Mouse (Mus musculus) fibroblast of lung, adult 2 months (primary cell): Measurements from ENCODE around the gene Mospd3.
"Not testable (repeated sequence)": the region's sequence is repeated elsewhere in the genome, so short reads cannot be mapped to it uniquely, and the experiment has no call there.

ENCODE experiments used
- DNase-seq: peaks from one replicate; pipeline ENCODE4 v3.0.0-alpha.2; 2011; ENCODE audit warnings: low read depth

The Mospd3 gene

GRCm38 (mm10) chr5:137615347-137615746 lies 14.5 kb upstream of the Mospd3 start:
- no peak for DNase-seq

DNA sequence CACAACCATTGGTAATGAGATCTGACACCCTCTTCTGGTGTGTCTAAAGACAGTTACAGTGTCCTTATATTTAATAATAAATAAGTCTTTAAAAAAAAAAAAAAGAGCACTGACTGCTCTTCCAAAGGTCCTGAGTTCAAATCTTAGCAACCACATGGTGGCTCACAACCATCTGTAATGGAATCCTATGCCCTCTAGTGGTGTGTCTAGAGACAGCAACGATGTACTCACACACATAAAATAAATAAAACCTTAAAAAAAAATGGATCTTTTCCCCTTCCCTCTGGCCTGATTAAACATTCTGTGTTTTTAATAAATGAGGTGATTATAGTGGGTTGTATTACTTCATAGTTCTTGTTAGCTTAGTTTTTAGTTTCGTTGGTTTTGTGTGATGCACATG lies 14.1 kb upstream of the Mospd3 start:
- DNase-seq = not testable (repeated sequence)

GRCm38 (mm10) chr5:137613550-137613949 lies 12.7 kb upstream of the Mospd3 start, which contains the start of gene Pcolce:
TSS of gene Pcolce (minus strand) at chr5:137613784.
- DNase-seq = peak; percentile 58

GRCm38 (mm10) chr5:137613076-137613475 lies 12.2 kb upstream of the Mospd3 start:
- DNase-seq = no peak

GRCm38 (mm10) chr5:137611245-137611602 lies 10.4 kb upstream of the Mospd3 start:
- DNase-seq = peak; percentile 56

GRCm38 (mm10) chr5:137610548-137611244 lies 9.8 kb upstream of the Mospd3 start:
- DNase-seq = peak; percentile 53

DNA sequence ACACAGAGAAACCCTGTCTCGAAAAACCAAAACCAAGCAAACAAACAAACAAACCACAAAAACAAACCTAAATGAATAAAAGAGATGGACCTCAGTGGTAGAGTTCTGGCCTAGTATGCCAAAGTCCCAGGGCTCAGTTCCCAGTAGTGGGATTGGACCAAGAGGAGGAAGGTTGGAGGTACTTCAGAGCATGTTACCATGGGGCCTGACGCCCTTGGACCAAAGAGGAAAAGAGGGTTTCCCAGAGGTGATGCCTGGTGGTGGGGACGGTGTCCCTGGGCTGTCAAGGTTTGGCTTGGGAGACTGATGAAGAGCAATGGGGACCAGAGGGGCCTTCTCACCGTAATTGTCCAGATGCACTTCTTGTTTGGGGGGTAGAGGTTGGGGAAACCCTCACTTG lies 9.2 kb upstream of the Mospd3 start:
- no peak for DNase-seq

- no peak for DNase-seq
Observed at GRCm38 (mm10) chr5:137609292-137609691, 8.4 kb upstream of the Mospd3 start.

GRCm38 (mm10) chr5:137608654-137609190 lies 7.9 kb upstream of the Mospd3 start:
- DNase-seq = no peak

GRCm38 (mm10) chr5:137607860-137608653 lies 7.2 kb upstream of the Mospd3 start:
- DNase-seq = no peak

DNA sequence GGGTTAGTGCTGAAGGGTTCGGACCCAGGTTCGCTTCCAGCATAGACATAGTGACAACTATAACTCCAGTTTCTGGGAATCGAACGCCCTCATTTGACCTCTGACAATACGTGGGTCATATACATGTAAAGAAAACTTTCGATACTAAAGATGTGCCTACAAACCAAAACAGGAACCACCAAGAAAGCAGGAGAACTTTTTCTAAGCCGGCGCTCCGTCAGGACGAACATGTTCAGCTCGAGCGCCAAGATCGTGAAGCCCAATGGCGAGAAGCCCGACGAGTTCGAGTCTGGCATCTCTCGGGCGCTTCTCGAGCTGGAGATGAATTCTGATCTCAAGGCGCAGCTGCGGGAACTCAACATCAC lies 489 bp upstream of the Mospd3 start:
- no peak for DNase-seq

DNA sequence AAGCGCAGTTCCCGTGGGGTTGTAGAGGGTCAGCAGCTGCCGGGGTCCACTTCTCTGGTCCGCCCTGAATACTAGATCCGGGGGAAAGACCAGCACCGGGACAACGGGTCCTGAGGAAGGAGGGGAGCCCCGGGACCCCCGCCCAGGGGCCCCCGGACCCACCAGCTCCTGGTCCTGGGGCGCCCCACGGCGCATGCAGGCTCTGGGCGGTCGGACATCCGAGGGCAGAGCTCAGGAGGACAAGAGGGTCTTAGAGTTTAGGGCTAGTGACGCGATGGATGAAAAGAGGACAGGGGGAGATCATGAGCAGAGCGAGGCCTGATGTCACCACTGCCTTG lies 608 bp downstream of the Mospd3 start:
- no peak for DNase-seq

GRCm38 (mm10) chr5:137599600-137599999 lies 1.3 kb downstream of the Mospd3 start:
- DNase-seq = no peak

DNA sequence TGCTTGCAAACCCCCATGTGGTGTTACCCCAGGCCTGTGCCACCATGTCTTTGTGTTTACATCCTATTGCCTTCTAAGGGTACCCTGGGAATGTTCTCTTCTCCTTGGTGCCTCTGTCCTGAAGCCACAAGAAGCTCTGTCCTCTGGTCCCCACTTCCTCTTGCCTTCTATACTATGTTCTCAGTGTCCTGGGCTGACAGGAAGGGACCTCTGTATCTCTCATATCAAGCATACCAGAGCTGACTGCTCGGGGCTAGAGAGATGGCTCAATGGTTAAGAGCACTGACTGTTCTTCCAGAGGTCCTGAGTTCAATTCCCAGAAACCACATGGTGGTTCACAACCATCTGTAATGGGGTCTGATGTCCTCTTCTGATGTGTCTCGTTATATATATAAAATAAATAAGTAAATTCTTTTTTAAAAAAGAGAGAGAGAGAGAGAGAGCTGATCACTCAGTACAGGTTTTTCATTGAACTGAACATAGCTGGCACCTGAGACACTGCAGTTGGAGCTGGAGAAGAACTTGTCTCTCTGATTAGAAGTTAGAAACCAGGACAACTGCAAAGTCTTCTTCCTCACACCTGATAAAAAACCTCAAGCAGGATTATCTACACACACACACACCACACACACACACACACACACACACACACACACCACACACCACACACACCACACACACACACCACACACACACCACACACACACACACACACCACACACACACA lies 2.6 kb downstream of the Mospd3 start:
- no peak for DNase-seq

DNA sequence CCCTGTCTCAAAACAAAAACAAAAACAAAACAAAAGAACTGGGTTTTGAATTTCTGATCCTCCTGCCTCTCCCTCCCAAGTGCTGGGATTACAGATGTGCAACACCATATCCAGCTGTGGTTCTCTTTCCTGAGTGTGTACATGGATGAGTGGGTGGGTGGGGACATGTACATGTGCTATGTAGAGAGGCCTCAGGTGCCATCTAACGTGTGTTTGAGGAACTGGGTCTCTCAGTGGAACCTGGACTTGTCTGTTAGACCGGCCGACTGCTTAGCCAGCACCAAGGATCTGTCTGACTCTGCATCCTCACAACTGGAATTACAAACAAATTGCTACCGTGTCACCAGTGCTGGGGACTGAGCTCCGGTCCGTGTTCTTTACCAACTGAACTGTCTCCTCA lies 3.2 kb downstream of the Mospd3 start:
- no peak for DNase-seq

GRCm38 (mm10) chr5:137596601-137597261 lies 4.1 kb downstream of the Mospd3 start:
- DNase-seq = no peak

- DNase-seq = no peak
Observed at GRCm38 (mm10) chr5:137595921-137596320, 4.9 kb downstream of the Mospd3 start.

DNA sequence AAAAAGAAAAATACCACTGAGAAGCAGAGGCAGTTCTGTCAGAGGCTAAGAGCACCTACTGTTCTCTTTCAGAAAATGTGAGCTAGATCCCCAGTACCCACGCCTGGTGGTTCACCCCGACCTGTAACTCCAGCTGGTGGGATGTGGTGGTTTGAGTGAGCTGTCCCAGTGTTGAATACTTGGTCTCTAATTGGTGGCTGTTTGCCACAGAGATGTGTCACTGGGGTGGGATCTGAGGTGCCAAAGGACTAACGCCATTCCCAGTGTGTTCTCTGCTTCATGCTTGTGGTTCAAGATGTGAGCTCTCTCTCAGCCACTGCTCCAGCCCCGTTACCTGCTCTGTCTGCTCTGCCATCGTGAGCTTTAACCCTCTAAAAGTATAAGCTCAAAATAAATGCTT lies 10.4 kb downstream of the Mospd3 start:
- no peak for DNase-seq

- no peak for DNase-seq
Observed at GRCm38 (mm10) chr5:137584976-137585375, 15.9 kb downstream of the Mospd3 start.

DNA sequence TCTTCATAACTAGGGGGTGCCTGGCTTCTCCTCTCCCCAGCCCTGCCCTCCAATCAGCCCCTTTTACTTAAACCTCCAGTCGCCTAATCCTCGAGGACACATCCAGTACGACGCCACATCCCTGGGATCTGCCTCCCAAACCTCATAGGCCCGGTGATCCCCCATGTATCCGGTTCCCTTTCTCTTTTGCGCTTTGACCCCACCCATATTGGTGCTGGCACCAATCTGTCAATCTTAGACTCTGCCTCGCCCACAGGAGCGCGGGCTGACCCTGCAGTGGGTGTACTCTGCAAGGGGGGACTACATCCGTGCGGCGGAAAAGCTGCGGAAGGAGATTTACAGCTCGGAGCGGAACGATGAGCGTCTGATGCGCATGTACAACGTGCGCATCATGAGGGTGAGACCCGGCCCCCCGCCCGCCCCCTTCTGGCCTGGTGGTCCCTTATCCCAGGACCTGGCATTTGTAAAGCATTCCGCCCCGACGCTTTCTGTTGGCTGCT lies 17.1 kb downstream of the Mospd3 start:
- no peak for DNase-seq

DNA sequence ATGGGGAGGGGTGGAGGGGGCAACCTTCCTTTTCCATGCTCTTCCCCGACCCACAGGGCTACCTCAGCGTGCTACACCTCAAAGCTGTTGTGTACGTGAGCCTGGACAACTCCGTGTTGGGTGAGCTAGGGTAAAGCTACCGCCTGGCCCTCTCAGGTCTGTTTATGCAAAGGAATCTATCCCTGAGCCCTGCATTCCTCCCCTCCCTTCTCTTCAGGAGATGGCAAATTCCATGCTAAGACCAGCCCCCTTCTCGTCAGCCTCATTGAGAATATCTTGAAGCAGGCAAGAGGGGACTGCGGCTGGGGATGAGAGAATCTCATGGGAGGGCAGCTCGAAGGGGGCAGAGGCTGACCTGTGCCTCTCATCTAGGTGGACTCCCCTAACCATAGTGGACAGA lies 18.2 kb downstream of the Mospd3 start:
- DNase-seq = no peak

DNA sequence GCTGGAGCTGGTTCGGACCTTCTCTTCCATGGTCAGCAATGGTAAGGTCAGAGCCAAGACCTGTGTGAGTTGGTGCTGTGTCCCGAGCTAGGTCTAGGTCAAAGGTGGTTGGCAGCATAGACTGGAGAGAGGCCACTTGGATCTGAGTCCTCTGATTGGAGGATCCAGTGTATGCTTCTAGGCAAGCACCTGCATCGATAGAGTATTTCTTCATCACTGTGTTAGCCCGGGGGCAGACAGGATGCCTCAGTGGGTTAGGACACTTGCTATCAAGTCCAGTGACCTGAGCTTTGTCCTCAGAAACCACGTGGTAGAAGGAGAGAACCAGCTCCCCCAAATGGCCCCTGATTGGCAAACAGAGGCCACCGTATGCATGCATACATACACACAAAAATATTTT lies 20.6 kb downstream of the Mospd3 start:
- DNase-seq = no peak
